Mouse (Mus musculus) bone marrow macrophage, adult 2 months (primary cell): Measurements from ENCODE around the gene Tcf7l1.

Experiments used
- CTCF ChIP-seq: IDR thresholded peaks from 2 replicates; pipeline ENCODE4 v1.5.1; 2012; ENCODE audit warnings: low read depth, mild to moderate bottlenecking, low read length, moderate library complexity
- POLR2A ChIP-seq: IDR thresholded peaks from 2 replicates; pipeline ENCODE4 v1.6.1; 2012; ENCODE audit warnings: mild to moderate bottlenecking, low read depth, low read length, borderline replicate concordance

DNA sequence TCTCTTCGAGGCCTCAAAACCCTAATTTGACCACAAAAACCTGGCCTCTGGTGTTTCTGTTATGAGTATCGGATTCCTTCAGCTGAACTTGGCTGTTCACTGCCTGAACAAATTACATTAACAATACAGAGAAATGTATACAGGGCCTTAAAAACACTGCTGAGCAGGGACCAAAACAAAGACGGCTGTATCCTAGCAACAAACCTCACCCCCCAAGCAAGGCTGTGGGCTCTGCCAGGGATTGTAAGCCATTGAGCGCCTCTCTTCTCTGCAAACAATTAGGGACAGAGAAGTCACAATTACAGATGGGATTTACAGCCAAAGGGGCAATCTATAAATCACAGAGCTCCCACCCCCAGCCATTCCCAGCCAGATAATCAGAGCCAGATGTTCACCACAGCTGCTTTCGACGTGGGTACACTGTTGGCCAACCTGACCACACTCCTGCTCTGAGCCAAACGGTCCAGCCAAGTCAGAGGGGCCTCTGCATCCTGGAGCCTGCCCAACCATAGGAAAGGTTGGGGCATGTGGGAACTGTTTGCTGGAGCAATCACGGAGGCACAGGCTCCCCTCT, 77.5 kb downstream of the Tcf7l1 start:
- TF ChIP-seq POLR2A (no peak), CTCF (no peak)
